Mouse (Mus musculus): ENCODE data around the gene Daglb. TPM values are rescaled to one million over a fixed set of nuclear protein-coding genes. Genes with fewer than 3 reads are reported as not detected.

Daglb gene
- total RNA-seq (2015) (16.0 and 16.1 TPM in 2 replicates), total RNA-seq (2017) (27.0 and 36.3 TPM in 2 replicates)

- peak; percentile 78 for ATAC-seq (ENCODE audit: poor library complexity, severe bottlenecking)
Observed at GRCm38 (mm10) chr5:143464100-143464756, at the start of gene Daglb. Gene Daglb, plus strand, starts transcription at chr5:143464584.

GRCm38 (mm10) chr5:143421484-143421883, 42.9 kb upstream of the Daglb start:
- no peak for ATAC-seq (ENCODE audit: poor library complexity, severe bottlenecking)

GRCm38 (mm10) chr5:143422990-143423389, 41.4 kb upstream of the Daglb start:
- no peak for ATAC-seq (ENCODE audit: poor library complexity, severe bottlenecking)

GRCm38 (mm10) chr5:143423899-143424519, 40.4 kb upstream of the Daglb start:
- ATAC-seq (ENCODE audit: poor library complexity, severe bottlenecking), result peak; percentile 99

GRCm38 (mm10) chr5:143434421-143434820, 30.0 kb upstream of the Daglb start:
- peak; percentile 98 for ATAC-seq (ENCODE audit: poor library complexity, severe bottlenecking)

GRCm38 (mm10) chr5:143441298-143441697, 23.1 kb upstream of the Daglb start:
- no peak for ATAC-seq (ENCODE audit: poor library complexity, severe bottlenecking)

- ATAC-seq (ENCODE audit: poor library complexity, severe bottlenecking), result peak; percentile 77
Observed at GRCm38 (mm10) chr5:143441753-143442152, 22.6 kb upstream of the Daglb start.

- no peak for ATAC-seq (ENCODE audit: poor library complexity, severe bottlenecking)
Observed at GRCm38 (mm10) chr5:143463671-143464070, 713 bp upstream of the Daglb start.

GRCm38 (mm10) chr5:143464757-143465118, 354 bp downstream of the Daglb start:
- peak; percentile 33 for ATAC-seq (ENCODE audit: poor library complexity, severe bottlenecking)

GRCm38 (mm10) chr5:143465156-143466085, 1.0 kb downstream of the Daglb start:
- ATAC-seq (ENCODE audit: poor library complexity, severe bottlenecking), result peak; percentile 29

- ATAC-seq (ENCODE audit: poor library complexity, severe bottlenecking), result no peak
Observed at GRCm38 (mm10) chr5:143466891-143467669, 2.7 kb downstream of the Daglb start.

- ATAC-seq (ENCODE audit: poor library complexity, severe bottlenecking), result no peak
Observed at GRCm38 (mm10) chr5:143467931-143468330, 3.5 kb downstream of the Daglb start.

- no peak for ATAC-seq (ENCODE audit: poor library complexity, severe bottlenecking)
Observed at GRCm38 (mm10) chr5:143469628-143470027, 5.2 kb downstream of the Daglb start.

GRCm38 (mm10) chr5:143470421-143471164, 6.2 kb downstream of the Daglb start:
- peak; percentile 74 for ATAC-seq (ENCODE audit: poor library complexity, severe bottlenecking)

- ATAC-seq (ENCODE audit: poor library complexity, severe bottlenecking), result no peak; the same call in 1 of the 2 replicates
Observed at GRCm38 (mm10) chr5:143471165-143471546, 6.8 kb downstream of the Daglb start.

GRCm38 (mm10) chr5:143471953-143472618, 7.7 kb downstream of the Daglb start:
- no peak for ATAC-seq (ENCODE audit: poor library complexity, severe bottlenecking)

GRCm38 (mm10) chr5:143475153-143475844, 10.9 kb downstream of the Daglb start:
- ATAC-seq (ENCODE audit: poor library complexity, severe bottlenecking), result peak; percentile 81

- no peak for ATAC-seq (ENCODE audit: poor library complexity, severe bottlenecking)
Observed at GRCm38 (mm10) chr5:143476013-143476412, 11.6 kb downstream of the Daglb start.

GRCm38 (mm10) chr5:143477901-143478300, 13.5 kb downstream of the Daglb start:
- ATAC-seq (ENCODE audit: poor library complexity, severe bottlenecking), result no peak
